Mouse (Mus musculus) G1E-ER4 (cell line): ENCODE results near the gene Lgi1. TPM values are rescaled to one million over a fixed set of nuclear protein-coding genes. Genes with fewer than 3 reads are reported as not detected.

Source experiments
- GATA1 ChIP-seq: IDR thresholded peaks from one replicate; pipeline ENCODE4 v1.8.0; 2012; ENCODE audit warnings: low read length, inconsistent platforms
- polyA plus RNA-seq: library from polyadenylated mRNA; stranded (reverse); fragments of >175 nt; gene quantifications from 2 replicates; pipeline ENCODE4 v1.2.3, GENCODE M21; 2012

The Lgi1 gene
- polyA plus RNA-seq, 1 experiment = not detected

DNA sequence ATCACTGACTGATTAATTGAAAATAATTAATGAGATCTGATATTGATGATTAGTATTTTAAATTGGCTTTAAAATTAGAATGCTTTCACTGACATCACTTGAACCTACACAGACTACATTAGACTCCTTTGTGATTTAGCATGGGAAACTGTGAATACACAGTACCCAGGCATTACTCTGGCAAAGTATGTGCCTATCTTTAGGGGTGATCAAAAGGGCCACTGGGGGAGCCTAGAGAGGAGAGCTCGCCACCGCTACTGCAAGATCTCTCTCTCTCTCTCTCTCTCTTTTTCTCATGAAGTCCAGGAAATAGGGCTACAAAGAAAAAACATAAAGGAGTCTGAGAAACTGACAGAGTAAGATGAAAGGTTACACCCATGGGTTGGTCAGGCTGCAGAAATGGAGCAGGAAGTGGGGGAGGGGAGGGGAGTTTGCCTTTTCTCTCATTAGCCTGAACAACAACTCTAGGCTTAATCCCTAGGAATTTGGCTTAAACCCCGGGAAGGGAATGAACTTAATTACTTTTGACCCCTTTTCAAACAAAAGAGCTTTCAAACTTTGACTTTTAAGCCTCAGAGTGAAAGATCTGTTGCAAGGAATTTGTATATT lies 33.8 kb downstream of the Lgi1 start:
- TF ChIP-seq GATA1 = no peak

DNA sequence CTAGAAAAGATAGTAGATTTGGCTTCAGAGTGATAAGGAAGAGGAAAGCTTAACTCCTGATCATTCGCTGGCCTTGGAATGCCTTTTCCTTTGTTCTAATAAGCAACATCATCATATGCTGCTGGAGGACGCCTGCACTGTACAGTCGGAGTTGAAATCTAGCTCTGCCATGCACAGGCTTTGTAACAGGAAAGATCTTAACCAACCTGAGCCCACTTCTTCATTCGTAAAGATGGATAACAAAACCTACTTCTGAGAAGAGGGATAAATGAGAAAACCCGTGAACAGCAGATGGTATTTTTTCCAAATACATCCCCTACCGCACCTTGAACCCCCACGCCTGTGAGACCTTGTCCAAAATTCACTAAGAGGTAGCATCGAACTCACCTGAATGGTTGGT lies 43.8 kb downstream of the Lgi1 start:
- TF ChIP-seq GATA1 = no peak

GRCm38 (mm10) chr19:38315099-38315498 lies 50.8 kb downstream of the Lgi1 start:
- TF ChIP-seq GATA1 = no peak

- TF ChIP-seq GATA1 = no peak
Measured at GRCm38 (mm10) chr19:38316602-38317313, 52.4 kb downstream of the Lgi1 start.

DNA sequence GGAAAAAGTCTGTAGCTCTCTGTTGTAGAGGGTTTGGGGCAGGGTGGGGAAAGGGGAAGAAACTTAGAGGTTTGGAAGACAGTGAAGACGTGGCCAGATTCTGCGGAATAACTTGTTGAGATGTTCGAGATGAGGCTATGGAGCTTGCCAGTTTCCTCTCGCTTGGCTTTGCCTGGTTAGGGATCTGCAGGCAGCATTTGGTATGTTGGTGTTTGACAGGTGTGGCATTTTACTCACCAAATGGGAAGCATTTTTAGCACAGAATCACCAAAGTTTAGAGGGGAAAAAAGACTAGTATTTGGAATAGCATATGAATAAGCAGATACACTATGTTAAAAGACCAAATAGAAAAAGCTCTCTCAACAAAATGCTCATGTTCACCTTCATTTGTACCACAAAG lies 54.0 kb downstream of the Lgi1 start:
- TF ChIP-seq GATA1 = no peak

- no peak for TF ChIP-seq GATA1
Measured at GRCm38 (mm10) chr19:38319168-38319567, 54.8 kb downstream of the Lgi1 start.

DNA sequence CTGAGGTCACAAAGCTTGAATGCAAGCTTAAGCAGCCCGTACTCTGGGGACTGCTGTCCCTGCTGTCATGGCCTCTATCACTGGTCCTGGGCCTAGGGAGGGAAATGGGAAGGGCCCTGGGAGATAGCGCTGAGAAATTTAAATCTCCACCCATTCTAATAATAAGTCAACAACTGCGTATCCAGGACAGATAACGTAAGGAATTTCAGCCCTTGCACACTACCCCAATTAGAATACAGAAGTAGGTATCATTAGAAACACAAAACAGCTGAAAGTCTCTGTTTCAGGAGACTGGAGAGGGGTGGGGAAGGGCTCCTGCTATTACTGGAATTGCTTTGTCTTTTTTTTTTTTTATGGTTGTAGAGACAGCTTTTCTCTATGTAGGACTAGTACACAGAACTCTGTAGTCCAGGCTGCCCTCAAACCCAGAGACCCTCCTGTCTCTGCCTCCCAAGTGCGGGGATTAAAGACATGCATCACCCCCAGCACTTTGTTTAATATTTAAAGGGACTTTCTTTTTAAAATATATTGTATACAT lies 56.4 kb downstream of the Lgi1 start:
- no peak for TF ChIP-seq GATA1

DNA sequence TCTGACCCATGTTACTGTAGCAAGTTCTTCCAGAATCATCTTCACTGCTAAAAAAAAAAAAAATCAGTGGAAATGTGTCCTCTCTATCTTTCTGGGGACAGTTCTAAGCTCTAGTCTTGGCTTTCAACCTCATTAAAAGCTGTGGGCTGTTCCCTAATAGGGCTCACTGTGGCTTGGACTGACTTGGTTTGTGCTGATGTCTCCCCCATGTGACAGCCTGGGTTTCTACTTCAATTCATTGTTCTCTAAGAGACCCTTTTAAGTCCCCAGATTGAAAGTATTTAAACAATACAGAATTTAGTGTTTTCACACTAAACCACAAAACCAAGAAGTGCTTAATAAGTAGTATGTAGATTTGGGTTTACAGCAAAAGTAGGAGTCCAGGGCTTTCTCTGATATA lies 59.4 kb downstream of the Lgi1 start:
- TF ChIP-seq GATA1 = no peak

- TF ChIP-seq GATA1 = no peak
Measured at GRCm38 (mm10) chr19:38324147-38325028, 60.1 kb downstream of the Lgi1 start.

DNA sequence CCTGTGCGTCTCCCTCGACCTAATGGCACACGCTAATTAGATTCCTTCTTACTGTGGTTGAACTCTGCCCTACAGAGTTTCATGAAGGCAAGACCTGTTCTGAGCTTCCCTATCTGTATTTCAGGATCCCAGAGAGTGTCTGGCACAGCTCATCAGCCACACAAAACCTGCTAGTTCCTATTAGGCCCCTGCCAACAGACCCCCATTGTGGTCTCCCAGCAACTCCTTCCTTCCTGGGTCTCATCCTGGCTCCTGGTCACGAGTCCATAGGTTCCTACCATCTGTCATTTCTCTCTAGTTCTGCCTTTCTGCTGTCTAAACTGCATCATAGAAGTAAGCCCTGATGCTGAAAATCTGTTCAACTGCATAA lies 60.7 kb downstream of the Lgi1 start:
- no peak for TF ChIP-seq GATA1

- TF ChIP-seq GATA1 = no peak
Measured at GRCm38 (mm10) chr19:38325854-38326253, 61.5 kb downstream of the Lgi1 start.

DNA sequence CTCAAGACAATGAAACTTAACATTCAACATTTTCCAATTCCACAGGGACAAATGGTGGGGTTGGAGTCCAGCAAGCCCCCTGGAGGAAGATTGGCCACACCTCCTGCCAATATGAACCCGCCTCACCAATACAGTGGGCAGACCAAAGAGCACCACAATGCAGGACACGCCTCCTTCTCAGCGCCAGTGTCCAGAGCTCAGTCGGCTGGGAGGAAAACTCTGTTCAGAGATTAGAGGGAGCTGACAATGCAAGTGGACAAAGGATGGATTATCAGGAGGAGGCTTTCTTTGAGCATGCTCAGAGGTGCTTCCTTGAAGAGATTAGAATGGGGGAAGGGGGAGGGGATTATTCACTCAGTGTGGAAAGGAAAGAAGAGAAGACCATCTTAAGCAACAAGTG lies 62.7 kb downstream of the Lgi1 start:
- no peak for TF ChIP-seq GATA1

DNA sequence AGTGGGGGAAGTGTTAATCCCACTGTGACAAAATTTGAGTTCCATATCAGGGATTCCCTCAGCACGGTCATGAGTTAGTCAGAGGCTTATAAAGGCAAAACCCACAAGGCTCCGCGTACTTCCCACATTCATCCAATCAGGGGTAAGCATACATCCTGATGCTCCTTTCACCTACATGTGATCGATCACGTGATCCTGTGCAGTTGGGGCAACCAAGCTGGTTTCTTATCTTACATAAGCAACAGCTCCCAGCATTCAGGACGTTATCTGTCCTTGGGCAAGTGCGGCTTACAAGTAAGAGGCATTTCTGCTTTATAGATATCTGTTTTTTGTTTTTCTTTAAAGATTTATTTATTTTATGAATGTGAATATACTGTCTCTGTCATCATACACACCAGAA lies 63.7 kb downstream of the Lgi1 start:
- TF ChIP-seq GATA1 = no peak

GRCm38 (mm10) chr19:38329257-38329656 lies 64.9 kb downstream of the Lgi1 start:
- TF ChIP-seq GATA1 = no peak

DNA sequence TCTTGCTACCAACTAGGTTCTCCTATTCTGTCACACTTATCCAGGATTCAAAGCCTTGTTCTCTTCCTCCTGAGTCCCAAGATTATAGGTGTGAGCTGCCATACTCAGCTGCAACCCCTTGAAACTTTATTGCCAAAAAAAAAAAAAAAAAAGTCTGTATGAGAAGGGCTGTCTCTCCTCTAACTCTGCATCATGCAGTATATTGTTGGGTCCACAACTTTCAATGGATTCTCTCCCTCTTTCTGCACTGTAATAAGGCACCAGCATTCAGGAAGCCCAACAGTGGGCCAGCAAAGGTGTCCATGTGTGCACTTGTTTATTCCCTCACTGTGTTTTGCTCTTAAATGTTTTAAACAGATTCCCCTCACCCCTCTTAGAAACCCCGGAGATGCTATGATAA lies 66.7 kb downstream of the Lgi1 start:
- TF ChIP-seq GATA1 = no peak

- TF ChIP-seq GATA1 = no peak
Measured at GRCm38 (mm10) chr19:38332245-38332644, 67.9 kb downstream of the Lgi1 start.
